Mouse (Mus musculus) layer of hippocampus, adult 9-10 months (tissue): ENCODE results near the gene Zscan29.
"Not testable (repeated sequence)": the region's sequence is repeated elsewhere in the genome, so short reads cannot be mapped to it uniquely, and the experiment has no call there.

Experiments
- DNase-seq: peaks from one replicate; pipeline ENCODE4 v3.0.0; 2022; ENCODE audit warnings: low spot score

The Zscan29 gene

DNA sequence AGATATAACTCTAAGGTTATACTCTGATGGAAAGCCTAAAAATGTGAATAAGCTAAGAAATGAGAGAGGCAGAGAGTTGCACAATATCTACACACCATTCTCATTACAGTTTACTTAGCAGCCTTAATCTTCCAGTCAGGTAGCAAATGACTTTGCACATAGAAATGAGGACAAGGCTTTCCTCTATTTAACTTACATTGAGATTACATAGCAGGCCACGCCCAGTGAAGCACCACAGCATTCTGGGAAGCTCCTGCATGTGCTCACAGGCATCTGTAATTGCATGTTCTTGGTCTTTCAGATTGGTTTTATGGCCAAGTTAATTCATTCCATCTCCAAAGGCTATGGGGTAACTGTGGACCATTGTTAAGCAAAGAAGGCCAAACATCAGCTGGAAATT is 38.1 kb downstream of the Zscan29 start:
- no peak for DNase-seq

- DNase-seq = no peak
Measured at GRCm38 (mm10) chr2:121128865-121129620, 41.9 kb downstream of the Zscan29 start.

- DNase-seq = no peak
Measured at GRCm38 (mm10) chr2:121127536-121127935, 43.4 kb downstream of the Zscan29 start.

- DNase-seq = not testable (repeated sequence)
Measured at GRCm38 (mm10) chr2:121126302-121126701, 44.6 kb downstream of the Zscan29 start.

GRCm38 (mm10) chr2:121119260-121119659 is 51.7 kb downstream of the Zscan29 start:
- DNase-seq = no peak

DNA sequence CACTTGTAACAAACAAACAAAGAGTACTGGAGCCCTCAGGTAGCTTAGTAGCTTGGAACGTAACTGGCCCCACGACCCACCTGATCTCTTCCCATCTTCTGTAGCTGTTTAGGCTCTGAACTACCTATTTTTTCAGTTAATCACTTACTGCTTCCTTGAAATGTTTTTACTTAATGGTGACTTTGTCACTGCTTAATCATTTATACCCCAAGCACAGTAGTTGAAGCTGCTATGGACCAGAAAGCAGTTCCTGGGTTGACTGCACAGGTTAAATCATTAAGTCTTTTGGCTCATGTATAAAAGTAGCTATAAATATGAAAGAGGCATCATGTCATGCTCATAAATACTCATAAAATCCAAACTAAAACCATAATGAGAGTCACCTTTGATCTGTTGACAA is 55.5 kb downstream of the Zscan29 start:
- DNase-seq = no peak

DNA sequence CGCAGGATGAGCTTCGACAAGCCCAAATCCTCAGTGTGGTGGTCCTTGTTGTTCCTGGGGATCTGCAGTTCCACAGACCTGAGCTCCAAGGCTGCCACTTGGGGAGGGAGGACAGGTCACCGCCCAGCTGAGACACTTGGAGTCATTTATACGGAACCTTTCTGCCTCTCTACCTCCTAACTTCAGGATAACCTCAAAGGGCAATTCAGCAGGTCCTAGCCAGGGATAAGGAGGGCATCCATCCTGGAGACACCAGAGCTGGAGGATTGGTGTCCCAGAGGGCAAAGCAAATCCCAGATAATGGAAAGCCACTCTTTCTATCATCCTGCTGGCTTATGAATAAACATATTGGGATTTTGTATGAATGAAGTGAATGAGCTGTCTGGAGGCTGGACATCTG is 61.2 kb downstream of the Zscan29 start, which contains the start of gene Tgm7:
Gene Tgm7 (minus strand): TSS at position 101 of the 400 bp plus-strand sequence.
- no peak for DNase-seq
